Mouse (Mus musculus): ENCODE measurements around the gene Ceacam15. TPM values are rescaled to one million over a fixed set of nuclear protein-coding genes. Genes with fewer than 3 reads are reported as not detected.

The Ceacam15 gene
- not detected for polyA plus RNA-seq (2014; fragmentation: Illumina TruSeq; extraction: RNeasy Lipid Tissue Mini Kit (QIAGEN cat#74804); ENCODE audit: low read depth, low replicate concordance)

GRCm38 (mm10) chr7:16675605-16676004 lies at the start of gene Ceacam15:
TSS of gene Ceacam15 (minus strand) at chr7:16675705.

GRCm38 (mm10) chr7:16721629-16722028 lies 46.1 kb upstream of the Ceacam15 start, which contains the start of gene Ceacam9:
TSS of gene Ceacam9 (plus strand) at chr7:16721929.

Other genes starting within 250 kb of the Ceacam15 start
- gene Tmem160, start 222.9 kb downstream of the Ceacam15 start, polyA plus RNA-seq (2014; fragmentation: Illumina TruSeq; extraction: RNeasy Lipid Tissue Mini Kit (QIAGEN cat#74804); ENCODE audit: low read depth, low replicate concordance), result not detected
- gene Npas1, start 198.0 kb downstream of the Ceacam15 start, polyA plus RNA-seq (2014; fragmentation: Illumina TruSeq; extraction: RNeasy Lipid Tissue Mini Kit (QIAGEN cat#74804); ENCODE audit: low read depth, low replicate concordance), result not detected
- 30.5 TPM for gene Arhgap35, start 60.7 kb downstream of the Ceacam15 start, polyA plus RNA-seq (2014; fragmentation: Illumina TruSeq; extraction: RNeasy Lipid Tissue Mini Kit (QIAGEN cat#74804); ENCODE audit: low read depth, low replicate concordance)
- gene Ceacam9, start 46.2 kb upstream of the Ceacam15 start, polyA plus RNA-seq (2014; fragmentation: Illumina TruSeq; extraction: RNeasy Lipid Tissue Mini Kit (QIAGEN cat#74804); ENCODE audit: low read depth, low replicate concordance), result not detected
- 82.0 TPM for gene Ap2s1, start 62.7 kb upstream of the Ceacam15 start, polyA plus RNA-seq (2014; fragmentation: Illumina TruSeq; extraction: RNeasy Lipid Tissue Mini Kit (QIAGEN cat#74804); ENCODE audit: low read depth, low replicate concordance)
- 3.7 TPM for gene Slc1a5, start 105.6 kb upstream of the Ceacam15 start, polyA plus RNA-seq (2014; fragmentation: Illumina TruSeq; extraction: RNeasy Lipid Tissue Mini Kit (QIAGEN cat#74804); ENCODE audit: low read depth, low replicate concordance)
- 47.0 TPM for gene Strn4, start 140.2 kb upstream of the Ceacam15 start, polyA plus RNA-seq (2014; fragmentation: Illumina TruSeq; extraction: RNeasy Lipid Tissue Mini Kit (QIAGEN cat#74804); ENCODE audit: low read depth, low replicate concordance)
- 1.6 TPM for gene Fkrp, start 141.0 kb upstream of the Ceacam15 start, polyA plus RNA-seq (2014; fragmentation: Illumina TruSeq; extraction: RNeasy Lipid Tissue Mini Kit (QIAGEN cat#74804); ENCODE audit: low read depth, low replicate concordance)
- gene Prkd2, start 167.2 kb upstream of the Ceacam15 start, polyA plus RNA-seq (2014; fragmentation: Illumina TruSeq; extraction: RNeasy Lipid Tissue Mini Kit (QIAGEN cat#74804); ENCODE audit: low read depth, low replicate concordance), result 0.29 TPM
- 2.9 TPM for gene Dact3, start 199.6 kb upstream of the Ceacam15 start, polyA plus RNA-seq (2014; fragmentation: Illumina TruSeq; extraction: RNeasy Lipid Tissue Mini Kit (QIAGEN cat#74804); ENCODE audit: low read depth, low replicate concordance)
- 0.85 TPM for gene Gng8, start 216.1 kb upstream of the Ceacam15 start, polyA plus RNA-seq (2014; fragmentation: Illumina TruSeq; extraction: RNeasy Lipid Tissue Mini Kit (QIAGEN cat#74804); ENCODE audit: low read depth, low replicate concordance)
- gene Ptgir, start 230.8 kb upstream of the Ceacam15 start, polyA plus RNA-seq (2014; fragmentation: Illumina TruSeq; extraction: RNeasy Lipid Tissue Mini Kit (QIAGEN cat#74804); ENCODE audit: low read depth, low replicate concordance), result not detected
- 125 TPM for gene Calm3, start 248.4 kb upstream of the Ceacam15 start, polyA plus RNA-seq (2014; fragmentation: Illumina TruSeq; extraction: RNeasy Lipid Tissue Mini Kit (QIAGEN cat#74804); ENCODE audit: low read depth, low replicate concordance)